ENCODE assay signal across 16 mouse cellular contexts in the genomic region with DNA sequence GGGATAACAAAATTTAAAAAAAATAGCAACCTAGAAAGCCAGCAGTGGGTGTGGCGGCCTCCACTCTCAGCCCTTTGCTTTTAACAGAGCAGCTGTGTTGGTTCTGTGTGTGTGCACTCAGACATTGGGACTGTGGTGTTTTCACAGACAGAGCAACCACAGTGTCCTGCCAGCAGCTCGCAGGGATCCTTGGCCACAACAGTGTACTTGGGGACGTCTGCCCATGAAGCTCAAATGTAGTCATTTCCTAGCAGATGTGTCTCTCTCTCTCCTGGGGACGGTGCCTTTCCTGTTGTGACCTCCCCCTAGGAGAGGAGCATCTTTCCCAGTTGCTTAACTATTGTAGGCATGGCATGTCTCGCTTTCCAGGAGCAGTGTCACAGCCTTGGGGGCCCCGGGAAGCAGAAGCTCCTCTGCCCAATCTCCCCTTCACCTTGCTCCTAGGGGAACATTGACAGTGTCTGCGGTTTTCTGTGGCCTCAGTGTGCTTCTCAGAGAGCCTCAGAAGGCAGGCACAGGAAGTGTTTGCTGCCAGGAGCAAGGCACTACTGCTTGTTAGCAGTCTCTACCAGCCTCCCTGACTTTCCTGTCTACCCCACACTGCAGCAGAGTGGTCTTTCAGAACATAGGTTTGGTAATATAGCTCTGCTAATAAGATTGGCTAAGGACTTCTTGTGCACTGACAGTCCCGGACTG.
"Had no signal": no experiment of that assay in that cellular context is flagged by ENCODE, and none has a peak within 500 bp of the region (broad histone marks: within the 10 kb centered on the region; RNA-seq: fewer than 3 reads in every experiment).

No protein-coding gene starts in this region.

- H3K27me3 ChIP-seq: kidney, embryonic 15.5 days; liver, embryonic 15.5 days; midbrain, embryonic 15.5 days; neural tube, embryonic 13.5 days had no signal

- ATAC-seq: lung, postnatal 0 days; midbrain, embryonic 15.5 days had no signal

- H3K9ac ChIP-seq: kidney, embryonic 15.5 days; liver, embryonic 15.5 days; midbrain, embryonic 15.5 days; neural tube, embryonic 13.5 days had no signal

- H3K4me1 ChIP-seq: liver, embryonic 15.5 days had no signal

- H3K4me2 ChIP-seq: kidney, embryonic 15.5 days; liver, embryonic 11.5 days; liver, embryonic 15.5 days; midbrain, embryonic 15.5 days; neural tube, embryonic 13.5 days had no signal

- H3K27ac ChIP-seq: kidney, embryonic 15.5 days; left cerebral cortex, adult 2 months; limb, embryonic 10.5 days; liver, embryonic 15.5 days; midbrain, embryonic 10.5 days; midbrain, embryonic 15.5 days; neural tube, embryonic 13.5 days had no signal

- DNase-seq: kidney, adult 2 months; kidney, postnatal 14 days; lung, adult 2 months; lung, postnatal 4 days; retina, postnatal 1 day; right cerebral cortex, postnatal 4 days; spleen, adult 18-20 months had no signal

- H3K9me3 ChIP-seq: kidney, embryonic 15.5 days; limb, embryonic 10.5 days; liver, embryonic 15.5 days; midbrain, embryonic 10.5 days; midbrain, embryonic 15.5 days; neural tube, embryonic 13.5 days had no signal

- H3K4me3 ChIP-seq: kidney, embryonic 15.5 days; left cerebral cortex, adult 2 months; limb, embryonic 10.5 days; liver, embryonic 15.5 days; midbrain, embryonic 10.5 days; midbrain, embryonic 15.5 days; neural tube, embryonic 13.5 days had no signal

- H3K36me3 ChIP-seq: kidney, embryonic 15.5 days; liver, embryonic 15.5 days; midbrain, embryonic 15.5 days; neural tube, embryonic 13.5 days had no signal
